Mouse (Mus musculus): ENCODE measurements at regions not wholly inside any gene's neighbourhood (a gene's known extent, or its start where the extent isn't known, plus 50 kb on each side); places are given as distances from the start of the nearest gene placed in this dataset.

- no peak for DNase-seq
Observed at GRCm38 (mm10) chr9:50136636-50136985, 208.2 kb downstream of the Rpl10-ps3 start.

- DNase-seq = no peak
Observed at GRCm38 (mm10) chr9:50135939-50136635, 208.7 kb downstream of the Rpl10-ps3 start.

- DNase-seq = no peak
Observed at GRCm38 (mm10) chr9:50124241-50124640, 220.5 kb downstream of the Rpl10-ps3 start.

GRCm38 (mm10) chr9:50120820-50121599 lies 223.8 kb downstream of the Rpl10-ps3 start:
- DNase-seq = no peak

GRCm38 (mm10) chr9:50119412-50119811 lies 225.4 kb downstream of the Rpl10-ps3 start:
- DNase-seq = no peak

GRCm38 (mm10) chr9:50118578-50118977 lies 226.2 kb downstream of the Rpl10-ps3 start:
- no peak for DNase-seq

- no peak for DNase-seq
Observed at GRCm38 (mm10) chr9:50106551-50106950, 238.2 kb downstream of the Rpl10-ps3 start.

GRCm38 (mm10) chr9:50102766-50103165 lies 242.0 kb downstream of the Rpl10-ps3 start:
- no peak for DNase-seq

GRCm38 (mm10) chr9:50101061-50101460 lies 243.7 kb downstream of the Rpl10-ps3 start:
- DNase-seq = no peak

- no peak for DNase-seq
Observed at GRCm38 (mm10) chr9:50090968-50091367, 253.8 kb downstream of the Rpl10-ps3 start.

GRCm38 (mm10) chr9:50089916-50090315 lies 254.9 kb downstream of the Rpl10-ps3 start:
- no peak for DNase-seq

- DNase-seq = no peak
Observed at GRCm38 (mm10) chr9:50080205-50080604, 264.6 kb downstream of the Rpl10-ps3 start.

- DNase-seq = no peak
Observed at GRCm38 (mm10) chr9:50068576-50068975, 269.9 kb upstream of the Ncam1 start.

GRCm38 (mm10) chr9:50067729-50068225 lies 269.1 kb upstream of the Ncam1 start:
- no peak for DNase-seq

GRCm38 (mm10) chr9:50064505-50065229 lies 265.9 kb upstream of the Ncam1 start:
- DNase-seq = no peak

- DNase-seq = no peak
Observed at GRCm38 (mm10) chr9:50038231-50038630, 239.5 kb upstream of the Ncam1 start.

GRCm38 (mm10) chr9:50032322-50033158 lies 233.8 kb upstream of the Ncam1 start:
- no peak for DNase-seq

- DNase-seq = no peak
Observed at GRCm38 (mm10) chr9:50031318-50031717, 232.6 kb upstream of the Ncam1 start.

- no peak for DNase-seq
Observed at GRCm38 (mm10) chr9:50029030-50029429, 230.3 kb upstream of the Ncam1 start.

GRCm38 (mm10) chr9:50028573-50028972 lies 229.8 kb upstream of the Ncam1 start:
- no peak for DNase-seq

- no peak for DNase-seq
Observed at GRCm38 (mm10) chr9:50024820-50025219, 226.1 kb upstream of the Ncam1 start.

GRCm38 (mm10) chr9:50013602-50014001 lies 214.9 kb upstream of the Ncam1 start:
- DNase-seq = no peak
